Mouse (Mus musculus) myocyte (in vitro differentiated cells): ENCODE data around the gene Me3.

ENCODE experiments used
- E2F4 ChIP-seq: IDR thresholded peaks from one replicate; pipeline ENCODE4 v1.6.1; 2011; ENCODE audit warnings: mild to moderate bottlenecking, control low read depth, moderate library complexity; ENCODE audit not compliant: insufficient read depth
- MAX ChIP-seq: IDR thresholded peaks from one replicate; pipeline ENCODE4 v1.6.1; 2011; ENCODE audit warnings: low read depth, mild to moderate bottlenecking, control low read depth
- MYOG ChIP-seq, 3 experiments: IDR thresholded peaks; one replicate each; pipeline ENCODE4 v1.6.1; 2011; ENCODE audit warnings: control low read depth in 2 of 3, low read depth in 2 of 3, mild to moderate bottlenecking in 2 of 3; ENCODE audit not compliant: insufficient read length in 2 of 3, control insufficient read depth in 1 of 3, insufficient read depth in 1 of 3
- POLR2A ChIP-seq: IDR thresholded peaks from one replicate; pipeline ENCODE4 v1.6.1; 2011; ENCODE audit warnings: low read depth, mild to moderate bottlenecking, control low read depth, moderate library complexity; ENCODE audit not compliant: insufficient read length
- POLR2AphosphoS2 ChIP-seq: IDR thresholded peaks from one replicate; pipeline ENCODE4 v1.6.1; 2011; ENCODE audit warnings: low read depth, control low read depth; ENCODE audit not compliant: insufficient read length
- TCF12 ChIP-seq: IDR thresholded peaks from one replicate; pipeline ENCODE4 v1.6.1; 2011; ENCODE audit warnings: mild to moderate bottlenecking, control low read depth; ENCODE audit not compliant: poor library complexity, insufficient read depth, severe bottlenecking
- USF1 ChIP-seq: IDR thresholded peaks from one replicate; pipeline ENCODE4 v1.6.1; 2011; ENCODE audit warnings: low read depth, mild to moderate bottlenecking, control low read depth, moderate library complexity

DNA sequence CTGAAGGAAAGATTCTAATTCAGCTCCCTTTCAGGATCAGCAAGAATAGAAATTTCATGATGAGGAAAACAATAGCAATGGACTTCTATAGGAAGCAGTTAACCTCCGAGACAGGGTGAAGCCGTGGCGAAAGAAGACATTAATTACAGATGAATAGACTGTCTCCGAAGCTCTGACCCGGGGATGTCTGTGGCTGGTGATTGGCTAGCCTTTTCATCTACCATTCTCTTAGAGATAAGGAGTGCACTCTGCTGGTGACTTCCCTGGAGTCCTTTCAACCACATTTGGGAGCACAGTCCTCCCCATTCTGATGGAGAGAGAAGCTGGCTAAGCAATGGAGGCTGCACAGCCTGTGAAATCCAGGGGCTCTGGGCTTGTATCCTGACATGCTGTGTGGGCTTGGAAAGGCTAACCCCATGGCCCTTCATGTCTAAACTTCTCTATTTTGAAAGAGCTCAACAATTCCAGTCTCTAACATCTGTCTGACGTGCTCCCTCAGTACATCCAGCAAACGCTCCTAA is 25.6 kb downstream of the Me3 start:
- TF ChIP-seq TCF12, result no peak
- no peak for TF ChIP-seq POLR2A
- TF ChIP-seq MAX, result no peak
- TF ChIP-seq POLR2AphosphoS2, result no peak
- no peak for TF ChIP-seq MYOG (IDR thresholded peaks at IDR 0.05; ENCODE audit: control insufficient read depth in 1 of 3, insufficient read depth in 1 of 3, insufficient read length in 2 of 3, low read depth in 2 of 3)
- TF ChIP-seq USF1, result no peak
- TF ChIP-seq E2F4, result no peak
